Mouse (Mus musculus): ENCODE data around the gene Mast1. TPM values are rescaled to one million over a fixed set of nuclear protein-coding genes. Genes with fewer than 3 reads are reported as not detected.
A peak's percentile ranks its signal among the peaks of the same experiment; 100 is the strongest.

The Mast1 gene
- polyA plus RNA-seq, 1 experiment from 2014 or later, result 14.2 TPM

DNA sequence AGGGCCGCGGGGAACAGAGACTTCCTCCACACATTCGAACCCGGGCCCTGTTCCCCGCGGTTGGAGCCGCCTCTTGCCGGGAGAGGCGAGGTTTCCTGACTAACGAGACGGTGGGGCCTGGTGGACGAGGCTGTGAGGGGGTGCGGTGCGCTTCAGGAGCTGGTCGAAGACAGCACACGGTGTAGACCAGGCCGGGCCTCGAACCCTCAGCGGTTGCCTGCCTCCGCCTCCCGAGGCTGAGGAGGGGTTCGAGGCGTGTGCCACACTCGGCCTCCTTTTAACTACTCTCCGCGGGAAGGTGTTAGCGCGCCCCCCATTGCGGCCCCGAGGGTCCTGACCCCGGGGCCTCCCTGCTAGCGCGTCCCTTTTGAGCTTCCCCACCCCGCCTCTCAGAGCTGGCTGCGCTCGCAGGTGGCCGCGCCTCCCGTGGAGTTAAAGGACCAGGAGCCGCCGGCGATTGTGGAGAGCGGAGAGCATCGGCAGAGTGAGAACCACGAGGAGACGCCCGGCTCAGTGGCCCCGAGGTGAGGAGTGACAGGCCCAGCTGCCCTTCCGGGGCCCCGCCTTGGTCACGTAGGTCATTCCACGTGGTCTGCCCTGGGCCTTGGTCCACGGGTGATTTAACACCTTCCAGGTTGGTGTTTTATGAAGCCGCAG lies 64.7 kb downstream of the Mast1 start:
- peak overlapping the region; percentile 57 for H3K9ac ChIP-seq (ENCODE audit: low read length)
- H3K4me2 ChIP-seq (ENCODE audit: low read depth, low read length, severe bottlenecking), result peak overlapping the region; percentile 80
- WGBS, result 2% methylated on average over 53 of the region's 54 CpGs
- no peaks in the 10 kb centered on the region for H3K9me3 ChIP-seq (ENCODE audit: control insufficient read depth, low read length)
- ATAC-seq (replicated peaks; ENCODE audit: low FRiP score) (peak; percentile 78), DNase-seq (ENCODE audit: low spot score) (peak; percentile 77)
- peaks cover 12% of the 10 kb centered on the region for H3K4me1 ChIP-seq (replicated peaks; ENCODE audit: control insufficient read depth, insufficient read depth, low read length)
- peaks cover 6% of the 10 kb centered on the region; the same call in 1 of the 2 replicates for H3K36me3 ChIP-seq (ENCODE audit: control insufficient read depth, insufficient read depth, low read length)
- H3K27me3 ChIP-seq (ENCODE audit: control insufficient read depth, insufficient read depth, low read length), result no peaks in the 10 kb centered on the region
- H3K4me3 ChIP-seq (ENCODE audit: low read depth, low read length), result peak overlapping the region; percentile 38
- no peak overlapping the region for H3K27ac ChIP-seq (ENCODE audit: low read depth, low read length)

DNA sequence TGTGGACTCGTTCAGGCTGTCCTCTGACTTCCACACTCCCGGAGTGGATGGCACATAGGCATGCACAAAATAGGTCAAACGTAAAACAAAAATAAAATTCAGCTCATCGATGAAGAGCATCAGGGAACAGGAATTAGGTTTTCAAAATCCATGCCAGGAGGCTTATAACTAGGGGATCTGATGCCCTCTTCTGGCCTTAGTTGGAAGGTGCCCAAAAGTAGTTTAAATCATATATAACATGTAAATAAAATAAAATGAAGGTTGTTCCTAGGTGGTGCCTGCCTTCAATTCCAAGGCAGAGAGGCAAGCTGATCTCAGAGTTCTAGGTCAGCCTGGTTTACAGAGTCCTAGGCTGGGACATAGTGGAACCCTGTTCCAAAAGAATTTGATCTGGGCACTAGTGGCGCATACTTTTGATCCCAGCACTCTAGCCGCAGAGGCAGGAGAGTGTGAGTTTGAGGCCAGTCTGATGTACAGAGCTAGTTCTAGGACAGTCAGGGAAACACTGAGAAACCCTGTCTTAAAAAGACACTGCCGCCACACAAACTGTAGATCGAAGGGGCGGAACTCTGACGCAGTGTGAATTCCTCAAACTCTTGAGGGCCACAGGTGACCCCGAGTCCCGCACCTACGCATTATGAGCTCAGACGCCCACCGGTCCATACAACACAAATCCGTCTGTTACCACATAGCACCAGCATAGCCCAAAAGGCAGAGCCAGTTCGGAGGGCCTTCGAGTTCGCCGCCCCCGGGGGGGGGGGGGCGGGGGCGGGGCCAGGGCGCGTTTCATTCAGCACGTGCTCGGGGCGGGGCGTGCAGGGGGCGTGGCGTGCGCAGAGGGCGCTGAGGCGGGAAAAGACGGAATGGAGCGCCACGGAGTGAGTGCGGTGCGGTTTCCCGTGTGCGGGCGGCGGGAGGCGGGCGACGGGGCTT lies 65.5 kb downstream of the Mast1 start, which contains the start of gene Syce2:
Syce2 (plus strand) TSS at position 736 of the 933 bp plus-strand sequence.
- Histone ChIP-seq H3K9ac (ENCODE audit: low read length) (peak within 1 kb of the TSS; percentile 57), H3K36me3 (ENCODE audit: control insufficient read depth, insufficient read depth, low read length) (peaks cover 6% of the 10 kb centered on the region), H3K4me3 (ENCODE audit: low read depth, low read length) (peak within 1 kb of the TSS; percentile 38), H3K4me2 (ENCODE audit: low read depth, low read length, severe bottlenecking) (peak within 1 kb of the TSS; percentile 80), H3K4me1 (replicated peaks; ENCODE audit: control insufficient read depth, insufficient read depth, low read length) (peaks cover 12% of the 10 kb centered on the region), H3K9me3 (ENCODE audit: control insufficient read depth, low read length) (no peaks in the 10 kb centered on the region), H3K27ac (ENCODE audit: low read depth, low read length) (no peak within 1 kb of the TSS), H3K27me3 (ENCODE audit: control insufficient read depth, insufficient read depth, low read length) (no peaks in the 10 kb centered on the region)
- ATAC-seq (replicated peaks; ENCODE audit: low FRiP score), result peak; percentile 76
- whole genome bisulfite sequencing, result 15% methylated on average over 44 of the region's 46 CpGs
- peak; percentile 89 for DNase-seq (ENCODE audit: low spot score)

Small RNAs within 50 kb of the gene (microRNA-seq; reads per million reads assigned to microRNA genes)
- not detected for gene Gm24197 (ENCODE audit: insufficient number of aligned reads)
- gene Mir7069 (ENCODE audit: insufficient number of aligned reads), result 5.9 reads per million

Other genes starting within 250 kb of the Mast1 start
- 34.6 and 37.7 TPM in 2 replicates for gene Nacc1, start 249.5 kb downstream of the Mast1 start, polyA plus RNA-seq (2014; fragmentation: Nextera tagmentation; extraction: Ambion mirVana)
- gene Lyl1, start 235.9 kb downstream of the Mast1 start, polyA plus RNA-seq (2014; fragmentation: Nextera tagmentation; extraction: Ambion mirVana), result 5.0 and 5.7 TPM in 2 replicates
- 3.0 and 3.1 TPM in 2 replicates for gene G430095P16Rik, start 214.4 kb downstream of the Mast1 start, polyA plus RNA-seq (2014; fragmentation: Nextera tagmentation; extraction: Ambion mirVana)
- gene Nfix, start 137.0 kb downstream of the Mast1 start, polyA plus RNA-seq (2014; fragmentation: Nextera tagmentation; extraction: Ambion mirVana), result 7.7 and 8.9 TPM in 2 replicates
- gene Dand5, start 114.5 kb downstream of the Mast1 start, polyA plus RNA-seq (2014; fragmentation: Nextera tagmentation; extraction: Ambion mirVana), result 5.5 and 6.4 TPM in 2 replicates
- 41.0 and 44.3 TPM in 2 replicates for gene Gadd45gip1, start 105.8 kb downstream of the Mast1 start, polyA plus RNA-seq (2014; fragmentation: Nextera tagmentation; extraction: Ambion mirVana)
- gene Rad23a, start 96.7 kb downstream of the Mast1 start, polyA plus RNA-seq (2014; fragmentation: Nextera tagmentation; extraction: Ambion mirVana), result 102 and 110 TPM in 2 replicates
- gene Calr, start 90.4 kb downstream of the Mast1 start, polyA plus RNA-seq (2014; fragmentation: Nextera tagmentation; extraction: Ambion mirVana), result 722 and 731 TPM in 2 replicates
- gene Farsa, start 80.4 kb downstream of the Mast1 start, polyA plus RNA-seq (2014; fragmentation: Nextera tagmentation; extraction: Ambion mirVana), result 112 and 120 TPM in 2 replicates
- gene Syce2, start 65.2 kb downstream of the Mast1 start, polyA plus RNA-seq (2014; fragmentation: Nextera tagmentation; extraction: Ambion mirVana), result 86.2 and 87.8 TPM in 2 replicates
- 37.8 and 39.6 TPM in 2 replicates for gene Gcdh, start 43.4 kb downstream of the Mast1 start, polyA plus RNA-seq (2014; fragmentation: Nextera tagmentation; extraction: Ambion mirVana)
- 14.2 and 17.5 TPM in 2 replicates for gene Klf1, start 35.4 kb downstream of the Mast1 start, polyA plus RNA-seq (2014; fragmentation: Nextera tagmentation; extraction: Ambion mirVana)
- gene Dnase2a, start 28.8 kb downstream of the Mast1 start, polyA plus RNA-seq (2014; fragmentation: Nextera tagmentation; extraction: Ambion mirVana), result 7.2 and 9.5 TPM in 2 replicates
- 0.19 and 0.36 TPM in 2 replicates for gene Rtbdn, start 9.6 kb upstream of the Mast1 start, polyA plus RNA-seq (2014; fragmentation: Nextera tagmentation; extraction: Ambion mirVana)
- gene Gm49661, start 32.1 kb upstream of the Mast1 start, polyA plus RNA-seq (2014; fragmentation: Nextera tagmentation; extraction: Ambion mirVana), result not detected in 2 replicates
- gene Prdx2, start 32.2 kb upstream of the Mast1 start, polyA plus RNA-seq (2014; fragmentation: Nextera tagmentation; extraction: Ambion mirVana), result 1,226 and 1,312 TPM in 2 replicates
- gene Rnaseh2a, start 32.4 kb upstream of the Mast1 start, polyA plus RNA-seq (2014; fragmentation: Nextera tagmentation; extraction: Ambion mirVana), result 128 and 147 TPM in 2 replicates
- 5.2 and 5.8 TPM in 2 replicates for gene Junb, start 41.4 kb upstream of the Mast1 start, polyA plus RNA-seq (2014; fragmentation: Nextera tagmentation; extraction: Ambion mirVana)
- gene Hook2, start 53.2 kb upstream of the Mast1 start, polyA plus RNA-seq (2014; fragmentation: Nextera tagmentation; extraction: Ambion mirVana), result 14.8 and 15.5 TPM in 2 replicates
- gene Best2, start 77.2 kb upstream of the Mast1 start, polyA plus RNA-seq (2014; fragmentation: Nextera tagmentation; extraction: Ambion mirVana), result not detected in 2 replicates
- gene Asna1, start 87.9 kb upstream of the Mast1 start, polyA plus RNA-seq (2014; fragmentation: Nextera tagmentation; extraction: Ambion mirVana), result 118 and 127 TPM in 2 replicates
- 170 and 172 TPM in 2 replicates for gene Trir, start 89.5 kb upstream of the Mast1 start, polyA plus RNA-seq (2014; fragmentation: Nextera tagmentation; extraction: Ambion mirVana)
- 19.9 and 27.2 TPM in 2 replicates for gene Tnpo2, start 99.6 kb upstream of the Mast1 start, polyA plus RNA-seq (2014; fragmentation: Nextera tagmentation; extraction: Ambion mirVana)
- gene Fbxw9, start 122.7 kb upstream of the Mast1 start, polyA plus RNA-seq (2014; fragmentation: Nextera tagmentation; extraction: Ambion mirVana), result 23.8 and 33.8 TPM in 2 replicates
- gene Gm5741, start 130.6 kb upstream of the Mast1 start, polyA plus RNA-seq (2014; fragmentation: Nextera tagmentation; extraction: Ambion mirVana), result not detected in 2 replicates
- 63.5 and 68.5 TPM in 2 replicates for gene Dhps, start 134.4 kb upstream of the Mast1 start, polyA plus RNA-seq (2014; fragmentation: Nextera tagmentation; extraction: Ambion mirVana)
- gene Wdr83os, start 143.4 kb upstream of the Mast1 start, polyA plus RNA-seq (2014; fragmentation: Nextera tagmentation; extraction: Ambion mirVana), result 123 and 125 TPM in 2 replicates
- 47.3 and 57.4 TPM in 2 replicates for gene Wdr83, start 143.9 kb upstream of the Mast1 start, polyA plus RNA-seq (2014; fragmentation: Nextera tagmentation; extraction: Ambion mirVana)
- 20.9 and 21.0 TPM in 2 replicates for gene Man2b1, start 145.9 kb upstream of the Mast1 start, polyA plus RNA-seq (2014; fragmentation: Nextera tagmentation; extraction: Ambion mirVana)
- 1.1 and 1.3 TPM in 2 replicates for gene Zfp791, start 185.7 kb upstream of the Mast1 start, polyA plus RNA-seq (2014; fragmentation: Nextera tagmentation; extraction: Ambion mirVana)
- gene Cks1brt, start 214.6 kb upstream of the Mast1 start, polyA plus RNA-seq (2014; fragmentation: Nextera tagmentation; extraction: Ambion mirVana), result not detected in 2 replicates